In genomic region chr10:67069013-67069412, GRCm38 (mm10) we compare ENCODE assay signal across 11 mouse cellular contexts. TPM values are rescaled to one million over a fixed set of nuclear protein-coding genes. Genes with fewer than 3 reads are reported as not detected.
DNase-seq lines count a peak whose midpoint lies in the region; ATAC-seq and TF ChIP-seq lines count a peak whose summit lies in the region.
"Had no signal": no experiment of that assay in that cellular context is flagged by ENCODE, and none has a peak within 500 bp of the region (broad histone marks: within the 10 kb centered on the region; RNA-seq: fewer than 3 reads in every experiment).

No protein-coding gene starts in this region.

- H3K4me1 ChIP-seq in heart, embryonic 12.5 days (replicated peaks): peaks cover 26% of the 10 kb centered on the region
- H3K4me1 ChIP-seq in thymus, adult 2 months (replicated peaks; ENCODE audit: control insufficient read depth, insufficient read depth, low read length): peaks cover 14% of the 10 kb centered on the region
- peaks cover 0 to 5% of the 10 kb centered on the region in 2 experiments; a peak in 1 of 4 replicates for H3K4me1 ChIP-seq in liver, embryonic 14.5 days (replicated peaks; ENCODE audit: control insufficient read depth in 2 of 2, insufficient read depth in 2 of 2, low read length in 1 of 2)
- peaks cover 5% of the 10 kb centered on the region; the same call in 1 of the 2 replicates for H3K4me1 ChIP-seq in midbrain, postnatal 0 days (ENCODE audit: insufficient read depth, low read length)

- no peak overlapping the region for H3K27ac ChIP-seq in heart, embryonic 12.5 days (ENCODE audit: poor library complexity, severe bottlenecking)
- H3K27ac ChIP-seq in thymus, adult 2 months (ENCODE audit: control insufficient read depth, insufficient read depth, low read length): no peak overlapping the region
- no peak overlapping the region for H3K27ac ChIP-seq in liver, embryonic 14.5 days
- no peak overlapping the region for H3K27ac ChIP-seq in midbrain, postnatal 0 days (ENCODE audit: low read depth, low read length)
- H3K27ac ChIP-seq: hindbrain, embryonic 12.5 days; layer of hippocampus, adult 2 months had no signal

- no peak for TF ChIP-seq CTCF in thymus, adult 2 months (IDR thresholded peaks at IDR 0.05; ENCODE audit: borderline replicate concordance, control insufficient read depth, extremely low read depth, insufficient read depth, low read length, poor library complexity)
- no peak for TF ChIP-seq CTCF in liver, embryonic 14.5 days (IDR thresholded peaks at IDR 0.05; ENCODE audit: low read depth)
- TF ChIP-seq CTCF in midbrain, postnatal 0 days (IDR thresholded peaks at IDR 0.05): no peak

- H3K27me3 ChIP-seq in heart, embryonic 12.5 days (replicated peaks): no peaks in the 10 kb centered on the region
- no peaks in the 10 kb centered on the region for H3K27me3 ChIP-seq in thymus, adult 2 months (ENCODE audit: control insufficient read depth, insufficient read depth, low read length)
- H3K27me3 ChIP-seq in liver, embryonic 14.5 days (ENCODE audit: control insufficient read depth, insufficient read depth, low read length): no peaks in the 10 kb centered on the region
- no peaks in the 10 kb centered on the region for H3K27me3 ChIP-seq in midbrain, postnatal 0 days (ENCODE audit: insufficient read depth, low read length)
- H3K27me3 ChIP-seq: hindbrain, embryonic 12.5 days had no signal

- no peak for ATAC-seq in heart, embryonic 12.5 days (ENCODE audit: insufficient number of reproducible peaks, low FRiP score)
- ATAC-seq in liver, embryonic 14.5 days (ENCODE audit: insufficient read depth): no peak
- ATAC-seq in midbrain, postnatal 0 days (ENCODE audit: low FRiP score): no peak

- TF ChIP-seq POLR2A in thymus, adult 2 months (IDR thresholded peaks at IDR 0.05; ENCODE audit: control insufficient read depth, extremely low read depth, insufficient read depth, low read length, poor library complexity): no peak

- no peaks in the 10 kb centered on the region for H3K36me3 ChIP-seq in heart, embryonic 12.5 days
- no peaks in the 10 kb centered on the region for H3K36me3 ChIP-seq in thymus, adult 2 months (ENCODE audit: control insufficient read depth, insufficient read depth, low read length)
- H3K36me3 ChIP-seq in liver, embryonic 14.5 days (replicated peaks; ENCODE audit: control insufficient read depth, insufficient read depth, low read depth): no peaks in the 10 kb centered on the region
- H3K36me3 ChIP-seq in midbrain, postnatal 0 days (ENCODE audit: insufficient read depth, low read length): no peaks in the 10 kb centered on the region
- H3K36me3 ChIP-seq: hindbrain, embryonic 12.5 days had no signal

- DNase-seq in heart, adult 11 months: peak; percentile 96
- no peak for DNase-seq in thymus, adult 2 months
- DNase-seq in thymus, postnatal 10 days (ENCODE audit: low spot score in 2 of 2): no peak
- no peak for DNase-seq in liver, embryonic 14.5 days (ENCODE audit: low read depth in 3 of 3, low spot score in 3 of 3)
- DNase-seq in thymus, postnatal 25 days: peak; percentile 7
- DNase-seq in layer of hippocampus, postnatal 14 days (ENCODE audit: low spot score in 2 of 2): no peak
- no peak for DNase-seq in midbrain, postnatal 0 days (ENCODE audit: low spot score)
- DNase-seq: adrenal gland, adult 8-10 months had no signal

- H3K9me3 ChIP-seq in heart, embryonic 12.5 days (replicated peaks): peaks cover 4% of the 10 kb centered on the region; the same call in 1 of the 2 replicates
- H3K9me3 ChIP-seq in liver, embryonic 14.5 days (ENCODE audit: control insufficient read depth, low read length): no peaks in the 10 kb centered on the region
- H3K9me3 ChIP-seq in midbrain, postnatal 0 days (ENCODE audit: low read length): no peaks in the 10 kb centered on the region

- no peak overlapping the region for H3K4me2 ChIP-seq in heart, embryonic 12.5 days
- peak overlapping the region; percentile 21; the same call in 1 of the 2 replicates for H3K4me2 ChIP-seq in liver, embryonic 14.5 days (ENCODE audit: low read depth)
- no peak overlapping the region for H3K4me2 ChIP-seq in midbrain, postnatal 0 days (ENCODE audit: low read depth, low read length, poor library complexity, severe bottlenecking)
- H3K4me2 ChIP-seq: hindbrain, embryonic 12.5 days had no signal

- H3K9ac ChIP-seq in heart, embryonic 12.5 days: no peak overlapping the region
- no peak overlapping the region for H3K9ac ChIP-seq in liver, embryonic 14.5 days (replicated peaks)
- no peak overlapping the region for H3K9ac ChIP-seq in midbrain, postnatal 0 days (replicated peaks; ENCODE audit: low read length, poor library complexity, severe bottlenecking)
- H3K9ac ChIP-seq: hindbrain, embryonic 12.5 days had no signal

- 71% methylated on average over 10 of the region's 10 CpGs for WGBS in heart, embryonic 12.5 days
- WGBS in thymus, adult 2 months: 9% methylated on average over 10 of the region's 10 CpGs
- WGBS in liver, embryonic 14.5 days (ENCODE audit: insufficient replicate concordance): 21% methylated on average over 10 of the region's 10 CpGs
- WGBS in midbrain, postnatal 0 days: 90% methylated on average over 10 of the region's 10 CpGs

- H3K4me3 ChIP-seq in heart, embryonic 12.5 days: no peak overlapping the region
- 0 out of 2 replicates have a peak overlapping the region, but pooled peaks have one; percentile 12 for H3K4me3 ChIP-seq in thymus, adult 2 months (ENCODE audit: control insufficient read depth, insufficient read depth, low read length)
- H3K4me3 ChIP-seq in liver, embryonic 14.5 days (ENCODE audit: insufficient read depth in 1 of 2, low read depth in 2 of 2, low read length in 2 of 2): no peak overlapping the region
- H3K4me3 ChIP-seq in midbrain, postnatal 0 days (ENCODE audit: low read depth, low read length): no peak overlapping the region
- H3K4me3 ChIP-seq: hindbrain, embryonic 12.5 days; layer of hippocampus, adult 2 months had no signal

- no peak for TF ChIP-seq EP300 in liver, embryonic 14.5 days (IDR thresholded peaks at IDR 0.05; ENCODE audit: low read depth)

RNA-seq across cellular contexts. Expression of gene Jmjd1c, which starts 26.9 kb away (rescaled TPM):
- polyA plus RNA-seq in heart, embryonic 12.5 days (2016; fragmentation: Nextera tagmentation; extraction: Ambion mirVana): 37.9 and 42.3 TPM in 2 replicates
- 31.5 and 38.4 TPM in 2 replicates for polyA plus RNA-seq in thymus, adult 2 months (2012; rRNA removed)
- 4.2 and 6.5 TPM in 2 replicates for polyA plus RNA-seq in liver, embryonic 14.5 days (2012; rRNA removed)
- 8.7 and 9.9 TPM in 2 replicates for polyA plus RNA-seq in liver, embryonic 14.5 days (2014; fragmentation: Nextera tagmentation; extraction: Ambion mirVana)
- total RNA-seq in layer of hippocampus, postnatal 14 days (2021): 100 to 1,000 TPM in 1 of 2 experiments, 10 to 100 TPM in 1; 96.9 to 104 TPM
- total RNA-seq in midbrain, postnatal 0 days (2014; rRNA removed): 63.8 and 74.6 TPM in 2 replicates
- 33.8 and 45.1 TPM in 2 replicates for polyA plus RNA-seq in midbrain, postnatal 0 days (2015; fragmentation: Nextera tagmentation; extraction: Ambion mirVana)

RNA-seq across cellular contexts. Expression of gene Reep3, which starts 27.7 kb away (rescaled TPM):
- polyA plus RNA-seq in heart, embryonic 12.5 days (2016; fragmentation: Nextera tagmentation; extraction: Ambion mirVana): 28.4 and 29.3 TPM in 2 replicates
- polyA plus RNA-seq in thymus, adult 2 months (2012; rRNA removed): 12.9 and 13.2 TPM in 2 replicates
- polyA plus RNA-seq in liver, embryonic 14.5 days (2012; rRNA removed): 3.2 and 3.9 TPM in 2 replicates
- 5.1 and 5.4 TPM in 2 replicates for polyA plus RNA-seq in liver, embryonic 14.5 days (2014; fragmentation: Nextera tagmentation; extraction: Ambion mirVana)
- total RNA-seq in layer of hippocampus, postnatal 14 days (2021): 10 to 100 TPM; 32.0 to 32.2 TPM
- 28.1 and 30.0 TPM in 2 replicates for total RNA-seq in midbrain, postnatal 0 days (2014; rRNA removed)
- polyA plus RNA-seq in midbrain, postnatal 0 days (2015; fragmentation: Nextera tagmentation; extraction: Ambion mirVana): 26.6 and 26.7 TPM in 2 replicates

Comparison
In these comparisons a context has a peak if more than half of its experiments do, and no peak if none do; other contexts are left out.
1. DNase-seq: peak in heart, adult 11 months (single experiment) and thymus, postnatal 25 days (single experiment); none in thymus, adult 2 months (single experiment), thymus, postnatal 10 days (0 of 2), liver, embryonic 14.5 days (0 of 3), layer of hippocampus, postnatal 14 days (0 of 2) and midbrain, postnatal 0 days (single experiment).